Mouse (Mus musculus) cerebellum, adult 11 months (tissue): ENCODE results near the gene Pmpcb.

Experiments used
- DNase-seq: peaks from one replicate; pipeline ENCODE4 v3.0.0; 2022

Pmpcb gene

GRCm38 (mm10) chr5:21804837-21805236 lies 67.9 kb downstream of the Pmpcb start:
- DNase-seq: no peak
